Mouse (Mus musculus): ENCODE data around the gene Mat2a.

Gene Mat2a

DNA sequence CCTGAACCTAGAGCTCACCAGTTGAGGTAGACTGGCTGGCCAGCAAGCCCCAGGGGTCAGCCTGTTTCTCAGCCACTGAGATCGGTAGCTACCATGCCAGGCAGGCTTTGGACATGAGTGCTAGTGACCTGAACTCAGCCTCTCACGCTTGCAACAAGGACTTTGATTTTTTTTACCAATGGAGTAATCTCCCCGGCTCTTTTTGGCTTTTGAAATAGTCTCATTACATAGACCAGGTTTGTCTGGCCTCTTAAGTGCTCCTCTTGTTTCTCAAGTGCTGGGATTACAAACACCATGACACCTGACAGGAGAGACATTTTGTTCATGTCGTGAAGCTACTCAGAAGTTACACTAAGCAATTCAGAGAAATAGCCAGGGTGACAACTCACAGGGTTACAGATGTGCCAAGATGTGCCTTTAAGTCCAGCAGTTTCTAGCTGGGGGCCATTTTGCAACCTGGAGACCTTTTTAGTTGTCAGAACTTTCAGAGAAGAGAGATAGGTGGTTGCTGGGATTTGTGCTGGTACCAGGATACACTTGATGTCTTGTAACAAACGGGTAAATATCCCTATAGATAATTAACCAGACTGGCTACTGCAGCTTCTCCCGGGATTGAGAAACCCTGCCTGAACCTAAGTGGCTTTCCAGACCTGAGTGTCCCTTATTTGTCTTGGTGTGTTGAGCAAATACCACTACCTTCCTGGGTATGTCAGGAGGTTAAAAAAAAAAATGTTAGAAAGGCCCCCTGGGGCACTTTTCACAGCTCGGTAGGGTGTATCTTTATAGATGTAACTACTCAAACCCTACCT, 23.2 kb downstream of the Mat2a start:
- DNase-seq (ENCODE audit: low read depth, low spot score) = no peak

DNA sequence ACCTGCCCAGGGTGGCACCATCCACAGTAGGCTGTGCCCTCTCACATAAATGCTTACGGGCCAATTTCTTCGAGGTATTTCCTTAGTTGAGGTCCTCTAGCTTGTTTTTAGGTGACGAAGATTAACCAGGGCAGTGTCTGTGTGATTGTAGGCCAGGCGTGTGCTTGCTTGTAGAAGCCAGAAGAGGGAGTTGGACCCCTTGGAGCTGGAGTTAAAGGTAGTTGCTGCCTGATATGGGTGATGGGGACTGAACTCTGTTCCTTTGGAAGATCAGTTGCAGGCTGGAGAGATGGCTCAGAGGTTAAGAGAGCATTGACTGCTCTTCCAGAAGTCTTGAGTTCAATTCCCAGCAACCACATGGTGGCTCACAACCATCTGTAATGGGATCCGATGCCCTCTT, 24.2 kb downstream of the Mat2a start:
- DNase-seq (ENCODE audit: low read depth, low spot score) = no peak

DNA sequence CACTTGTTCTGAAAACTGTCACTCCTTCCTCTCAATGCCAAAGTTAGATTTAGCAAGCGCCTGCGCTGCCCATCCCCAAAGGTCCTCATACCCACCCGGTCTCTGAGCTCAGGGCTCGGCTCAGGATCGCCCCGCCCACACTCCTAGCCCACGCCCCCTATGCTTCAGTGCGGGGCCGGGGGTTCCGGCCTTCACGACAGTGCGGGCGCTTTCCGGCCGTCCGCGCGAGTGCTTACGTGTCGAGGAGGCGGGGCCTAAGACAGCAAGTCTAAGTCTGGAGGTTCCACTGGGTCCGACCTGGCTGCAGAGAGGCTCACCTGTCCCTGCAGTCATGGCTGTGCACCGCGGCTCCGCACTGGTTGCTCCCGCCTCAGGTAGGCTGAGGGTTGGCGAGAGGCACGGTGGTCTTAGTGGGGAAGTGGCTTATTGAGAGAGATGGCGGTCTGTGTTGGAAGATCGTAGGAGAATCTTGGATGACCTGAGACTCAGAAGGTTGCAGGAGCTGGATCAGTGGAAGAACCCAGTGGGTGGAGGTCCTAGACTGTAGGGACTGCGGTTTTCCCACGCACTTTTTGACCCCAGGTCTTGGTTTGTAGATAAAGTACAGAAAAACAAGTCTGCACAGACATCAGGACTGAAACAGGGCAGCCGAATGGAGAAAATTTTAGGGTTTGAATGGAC, 25.1 kb downstream of the Mat2a start, which contains the start of gene Ggcx:
Gene Ggcx (plus strand): TSS at position 233 of the 681 bp plus-strand sequence.
- peak; percentile 96 for DNase-seq (ENCODE audit: low read depth, low spot score)

DNA sequence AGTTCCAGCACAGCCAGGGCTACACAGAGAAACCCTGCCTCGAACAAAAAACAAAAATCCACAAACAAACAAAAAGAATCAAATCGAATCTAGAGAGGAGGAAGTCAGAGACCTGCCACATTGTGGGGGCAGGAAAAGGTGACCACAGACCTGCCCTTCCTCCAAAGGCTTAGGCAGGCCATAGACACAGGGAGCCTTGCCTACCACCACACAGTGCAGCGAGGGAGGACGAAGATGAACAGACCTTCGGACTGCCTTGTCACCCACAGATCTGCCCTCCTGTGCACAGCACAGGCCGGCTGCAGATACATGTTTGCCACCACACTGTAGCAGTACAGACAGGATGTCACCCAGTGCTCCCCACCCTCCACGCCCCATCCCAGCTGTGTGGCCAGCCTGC, 28.8 kb downstream of the Mat2a start:
- DNase-seq (ENCODE audit: low read depth, low spot score) = no peak

- no peak for DNase-seq (ENCODE audit: low read depth, low spot score)
Observed at GRCm38 (mm10) chr6:72410003-72410402, 29.4 kb downstream of the Mat2a start.

GRCm38 (mm10) chr6:72409567-72409966, 29.8 kb downstream of the Mat2a start:
- DNase-seq (ENCODE audit: low read depth, low spot score) = peak; percentile 70

DNA sequence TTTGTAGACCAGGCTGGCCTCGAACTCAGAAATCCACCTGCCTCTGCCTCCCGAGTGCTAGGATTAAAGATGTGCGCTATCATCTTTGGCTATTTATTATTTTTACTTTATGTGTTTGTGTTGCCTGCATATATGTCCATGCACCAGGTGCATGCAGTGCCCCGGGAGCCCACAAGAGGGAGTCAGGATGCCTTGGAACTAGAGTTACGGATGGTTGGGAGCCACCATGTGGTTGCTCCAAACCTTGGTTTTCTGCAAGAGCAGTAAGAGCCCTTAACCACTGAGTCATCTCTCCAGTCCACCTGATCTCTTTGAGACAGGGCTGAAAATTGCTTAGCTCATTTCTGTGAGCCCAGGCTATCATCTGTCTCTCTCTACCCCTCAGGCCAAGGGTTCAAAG, 32.2 kb downstream of the Mat2a start:
- DNase-seq (ENCODE audit: low read depth, low spot score) = peak; percentile 90

GRCm38 (mm10) chr6:72405356-72405755, 34.0 kb downstream of the Mat2a start:
- no peak for DNase-seq (ENCODE audit: low read depth, low spot score)

- DNase-seq (ENCODE audit: low read depth, low spot score) = peak; percentile 75
Observed at GRCm38 (mm10) chr6:72401875-72402274, 37.5 kb downstream of the Mat2a start.

GRCm38 (mm10) chr6:72399967-72400366, 39.4 kb downstream of the Mat2a start:
- no peak for DNase-seq (ENCODE audit: low read depth, low spot score)

DNA sequence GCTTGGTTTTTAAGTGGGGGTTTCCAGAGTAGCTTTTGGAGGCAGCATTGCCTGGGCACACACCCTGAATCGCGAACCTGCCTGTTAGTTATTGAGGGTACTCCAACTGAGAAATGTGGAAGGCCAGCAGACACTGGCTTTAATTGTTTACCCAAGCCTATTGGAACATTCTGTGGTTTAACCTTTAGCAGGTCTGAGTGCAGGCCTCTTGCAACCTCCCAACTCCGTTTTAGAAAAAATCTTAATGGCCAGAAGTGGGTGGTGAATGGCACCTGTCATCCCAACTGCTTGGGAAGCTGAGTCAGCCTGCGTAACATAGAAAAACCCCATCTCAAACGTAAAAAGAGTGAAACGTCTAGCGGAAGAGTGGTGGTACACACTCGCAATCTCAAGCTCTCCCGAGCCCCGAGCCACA, 42.5 kb downstream of the Mat2a start:
- DNase-seq (ENCODE audit: low read depth, low spot score) = no peak

- DNase-seq (ENCODE audit: low read depth, low spot score) = no peak
Observed at GRCm38 (mm10) chr6:72392341-72392740, 47.0 kb downstream of the Mat2a start.

GRCm38 (mm10) chr6:72390795-72391521, 48.4 kb downstream of the Mat2a start:
- peak; percentile 61 for DNase-seq (ENCODE audit: low read depth, low spot score)

- peak; percentile 70 for DNase-seq (ENCODE audit: low read depth, low spot score)
Observed at GRCm38 (mm10) chr6:72389941-72390771, 49.2 kb downstream of the Mat2a start, which contains the start of gene Vamp8. Gene Vamp8 (minus strand): TSS chr6:72390703.

DNA sequence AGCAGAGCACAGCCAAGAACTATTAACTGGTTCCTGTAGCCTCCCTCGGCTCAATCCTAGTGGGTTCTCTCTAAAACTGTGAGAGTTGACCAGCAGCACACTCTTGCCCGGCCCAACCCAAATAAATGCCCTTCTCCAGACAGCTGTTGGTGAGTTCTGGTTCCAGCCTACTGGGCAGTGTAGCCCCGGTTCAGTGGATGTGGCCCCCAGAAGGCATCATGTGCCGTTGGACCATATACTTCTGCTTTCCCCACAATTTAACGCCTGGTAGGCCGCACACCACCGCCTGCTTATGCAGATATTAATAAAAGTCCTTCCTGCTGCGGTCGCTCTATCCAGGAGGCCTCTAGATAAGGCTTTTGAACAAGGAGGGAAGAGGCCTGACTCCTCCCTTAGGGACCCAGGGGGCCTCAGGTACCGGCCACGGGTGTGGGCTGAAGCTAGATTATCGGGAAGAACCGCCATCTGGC, 49.9 kb downstream of the Mat2a start:
- peak; percentile 34 for DNase-seq (ENCODE audit: low read depth, low spot score)

DNA sequence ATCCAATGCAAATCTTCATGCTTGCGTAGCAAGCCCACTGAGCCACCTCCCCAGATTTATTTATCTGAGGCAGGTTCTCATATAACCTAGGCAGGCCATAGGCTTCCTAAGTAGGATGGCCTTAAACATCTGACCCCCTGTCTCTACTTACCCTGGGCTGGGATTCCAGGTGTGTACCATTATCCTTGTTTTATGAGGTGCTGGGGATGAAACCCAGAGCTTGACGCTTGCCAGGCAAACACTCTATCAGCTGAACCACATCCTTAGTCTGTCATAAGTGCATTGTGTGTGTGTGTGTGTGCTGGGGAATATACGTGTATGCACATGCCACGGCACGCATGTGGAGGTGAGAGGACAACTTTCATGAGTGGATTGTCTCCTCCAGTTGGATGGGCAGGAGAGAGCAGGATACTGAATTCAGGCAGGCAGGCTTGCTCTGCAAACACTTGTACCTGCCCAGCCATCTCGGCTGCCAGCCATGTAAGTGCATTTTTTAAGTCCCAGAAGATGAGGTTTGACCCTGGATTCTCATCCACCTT, 50.5 kb downstream of the Mat2a start:
- DNase-seq (ENCODE audit: low read depth, low spot score) = no peak

- DNase-seq (ENCODE audit: low read depth, low spot score) = no peak
Observed at GRCm38 (mm10) chr6:72388266-72388665, 51.1 kb downstream of the Mat2a start.

DNA sequence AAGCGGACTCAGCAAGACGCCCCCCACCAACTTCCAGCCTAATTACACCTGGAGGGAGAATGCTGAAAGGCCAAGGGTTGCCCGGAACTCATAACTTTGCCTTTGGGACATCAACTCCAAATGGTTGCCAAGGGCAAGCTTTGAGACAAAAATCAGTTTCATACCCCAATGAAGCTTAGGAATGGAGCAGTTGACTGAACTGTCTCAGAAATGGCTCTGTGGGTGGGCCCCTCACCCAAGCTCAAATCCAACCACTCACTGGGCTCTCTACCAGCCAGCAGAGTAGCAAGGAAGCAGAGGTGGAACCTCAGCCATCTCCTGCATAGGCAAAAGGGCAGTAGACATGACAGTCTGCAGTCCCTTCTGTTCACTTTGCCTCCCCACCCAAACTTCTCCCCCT, 51.5 kb downstream of the Mat2a start:
- DNase-seq (ENCODE audit: low read depth, low spot score) = no peak

GRCm38 (mm10) chr6:72386561-72386960, 52.8 kb downstream of the Mat2a start:
- no peak for DNase-seq (ENCODE audit: low read depth, low spot score)

DNA sequence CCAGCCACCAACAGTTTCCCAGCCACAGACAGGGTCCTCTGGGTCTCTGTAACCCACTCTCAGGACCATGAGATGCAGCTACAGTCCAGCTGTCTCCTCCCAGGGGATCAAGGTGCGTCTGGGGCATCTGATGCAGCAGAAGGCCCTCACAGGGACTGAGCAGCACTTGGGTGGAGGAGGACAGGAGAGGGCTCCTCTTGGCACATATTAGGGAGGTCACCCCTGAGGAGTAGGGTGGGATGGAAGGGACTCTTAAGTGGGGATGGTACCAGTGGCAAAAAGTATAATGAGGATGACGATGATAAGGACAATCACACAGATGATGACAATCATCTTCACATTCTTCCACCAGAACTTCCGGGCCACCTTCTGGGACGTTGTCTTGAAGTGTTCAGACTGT, 54.1 kb downstream of the Mat2a start:
- no peak for DNase-seq (ENCODE audit: low read depth, low spot score)

- DNase-seq (ENCODE audit: low read depth, low spot score) = no peak
Observed at GRCm38 (mm10) chr6:72383952-72384351, 55.4 kb downstream of the Mat2a start.
